Mouse (Mus musculus) heart, postnatal 4 days (tissue): ENCODE results near the gene Adck1. TPM values are rescaled to one million over a fixed set of nuclear protein-coding genes. Genes with fewer than 3 reads are reported as not detected.
"Not testable (repeated sequence)": the region's sequence is repeated elsewhere in the genome, so short reads cannot be mapped to it uniquely, and the experiment has no call there.

Experiments used
- DNase-seq: peaks from one replicate; pipeline ENCODE4 v3.0.0; 2021
- total RNA-seq, 2 experiments: library from RNA; stranded (reverse); gene quantifications; 2 replicates each; pipeline ENCODE4 v1.2.3; 2021

The Adck1 gene
- total RNA-seq = 10 to 100 TPM; 21.6 to 21.9 TPM

DNA sequence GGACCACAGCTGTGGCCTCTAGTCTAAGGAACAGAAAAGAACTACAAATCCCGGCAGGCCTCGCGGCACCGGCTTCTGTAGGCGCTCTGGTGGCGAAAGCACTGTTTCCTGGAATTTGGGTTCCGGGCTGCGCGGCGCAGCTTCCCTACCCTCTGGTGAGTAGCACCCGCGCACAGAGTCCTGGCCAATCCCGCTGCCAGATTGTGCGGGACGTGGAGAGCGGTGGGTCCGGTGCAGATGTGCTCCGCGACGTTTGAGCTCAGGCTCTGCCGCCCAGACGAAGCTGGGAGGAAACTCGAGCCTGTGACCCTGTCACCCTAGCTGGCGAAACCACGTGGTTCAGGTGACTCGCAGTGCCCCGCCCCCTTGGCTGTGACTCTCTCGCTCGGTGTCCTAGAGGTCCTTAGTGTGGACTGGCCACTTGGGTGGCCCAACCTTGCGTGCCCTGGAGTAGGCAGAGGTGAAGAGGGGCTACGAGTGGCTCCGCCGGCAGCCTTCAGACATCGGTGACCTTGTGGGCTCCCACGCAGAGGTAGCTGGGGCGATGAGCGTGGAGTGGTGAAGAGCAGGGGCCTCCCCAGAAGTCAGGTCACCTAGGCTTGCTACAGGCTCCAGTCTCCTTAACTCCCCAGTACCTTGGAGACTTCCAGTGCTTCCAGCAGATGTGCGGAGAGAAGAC is at the start of gene Adck1:
Gene Adck1, plus strand, starts transcription at position 114 of the 679 bp plus-strand sequence.
- DNase-seq = peak; percentile 89

DNA sequence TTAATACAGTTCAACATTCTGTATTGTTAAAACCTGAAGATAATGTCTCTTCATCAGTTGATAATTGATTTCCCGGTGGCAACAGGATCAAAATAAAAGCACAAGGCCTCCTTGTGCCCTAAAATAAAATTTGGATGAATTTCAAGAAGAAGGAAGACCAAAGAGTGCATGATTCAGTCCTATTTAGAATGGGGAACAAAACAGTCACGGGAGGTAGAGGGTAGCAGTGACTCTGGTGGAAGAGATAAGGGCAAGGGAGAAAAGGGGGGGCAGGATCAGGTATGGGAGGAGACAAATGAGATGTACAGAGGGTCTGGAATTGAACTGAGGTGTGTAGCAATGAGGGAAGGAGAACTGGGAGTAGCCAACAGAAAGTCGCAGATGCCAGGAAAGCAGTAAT is 45.8 kb upstream of the Adck1 start:
- DNase-seq = no peak

DNA sequence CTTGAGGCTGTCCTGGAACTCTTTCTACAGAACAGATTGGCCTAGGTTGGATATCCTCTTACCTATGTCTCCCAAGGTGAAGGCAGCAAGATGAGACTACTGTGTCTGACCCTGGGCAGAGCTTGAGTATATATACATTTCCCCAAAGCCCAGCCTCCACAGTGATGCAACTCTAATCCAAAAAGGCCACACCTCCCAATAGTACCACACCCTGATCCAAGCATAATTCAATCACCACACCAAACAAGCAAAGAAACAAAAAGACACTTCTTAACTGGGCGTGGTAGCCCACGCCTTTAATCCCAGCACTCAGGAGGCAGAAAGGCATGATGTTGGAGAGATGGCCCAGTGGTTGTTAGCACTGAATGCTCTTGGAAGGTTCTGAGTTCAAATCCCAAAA is 36.4 kb upstream of the Adck1 start, which contains the start of gene Gm5039:
Gene Gm5039, minus strand, starts transcription at position 101 of the 400 bp plus-strand sequence.
- DNase-seq = not testable (repeated sequence)

DNA sequence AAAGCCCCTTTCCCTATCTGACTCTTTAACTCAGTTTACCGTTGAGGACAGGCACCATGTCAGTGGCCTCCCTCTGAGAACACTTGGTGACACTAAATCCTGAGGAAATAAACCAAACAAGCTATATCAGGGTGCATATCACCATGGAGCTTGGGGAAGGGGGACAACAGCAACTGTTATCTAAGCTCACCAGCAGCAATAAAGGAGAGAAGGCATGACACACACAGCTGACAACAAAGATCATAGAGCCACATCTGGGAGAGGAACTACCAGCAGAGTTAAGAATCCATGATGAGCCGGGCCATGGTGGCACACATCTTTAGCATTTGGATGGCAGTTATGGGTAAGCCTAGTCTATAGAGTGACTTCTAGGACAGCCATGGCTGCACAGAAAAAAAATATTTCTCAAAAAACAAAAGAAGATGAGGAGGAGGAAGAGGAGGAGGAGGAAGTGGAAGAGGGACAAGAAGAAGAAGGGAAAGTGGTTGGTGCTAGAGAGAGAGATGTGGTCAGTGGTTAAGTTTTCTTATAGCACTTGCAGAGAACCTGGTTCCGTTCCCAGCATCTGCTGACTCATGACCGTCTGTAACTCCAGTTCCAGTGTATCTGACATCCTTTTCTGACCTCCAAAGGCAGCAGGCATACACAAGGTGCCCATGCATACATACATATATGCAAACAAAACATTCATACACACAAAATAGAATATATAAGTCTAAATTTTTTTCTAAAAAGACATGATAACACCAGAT is 23.5 kb upstream of the Adck1 start:
- not testable (repeated sequence) for DNase-seq

DNA sequence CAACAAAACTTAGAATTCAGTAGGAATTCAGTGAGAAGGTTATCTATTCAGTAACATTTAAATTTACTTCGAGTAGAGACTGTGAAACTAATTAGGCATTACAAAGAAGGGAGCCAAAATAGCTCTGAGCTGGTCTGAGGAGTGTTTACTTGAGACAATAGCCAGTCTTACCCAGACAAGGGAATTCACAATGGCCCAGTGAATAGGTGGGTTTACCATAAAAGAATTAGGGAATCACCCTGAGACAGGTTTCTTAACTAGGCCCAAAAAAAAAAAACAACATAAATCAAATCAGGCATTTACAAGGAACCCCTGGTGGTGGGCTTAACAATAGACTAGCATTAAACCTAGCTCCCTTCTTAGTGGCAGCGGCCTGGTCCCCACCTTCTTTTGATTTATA is 19.1 kb upstream of the Adck1 start:
- DNase-seq = not testable (repeated sequence)

DNA sequence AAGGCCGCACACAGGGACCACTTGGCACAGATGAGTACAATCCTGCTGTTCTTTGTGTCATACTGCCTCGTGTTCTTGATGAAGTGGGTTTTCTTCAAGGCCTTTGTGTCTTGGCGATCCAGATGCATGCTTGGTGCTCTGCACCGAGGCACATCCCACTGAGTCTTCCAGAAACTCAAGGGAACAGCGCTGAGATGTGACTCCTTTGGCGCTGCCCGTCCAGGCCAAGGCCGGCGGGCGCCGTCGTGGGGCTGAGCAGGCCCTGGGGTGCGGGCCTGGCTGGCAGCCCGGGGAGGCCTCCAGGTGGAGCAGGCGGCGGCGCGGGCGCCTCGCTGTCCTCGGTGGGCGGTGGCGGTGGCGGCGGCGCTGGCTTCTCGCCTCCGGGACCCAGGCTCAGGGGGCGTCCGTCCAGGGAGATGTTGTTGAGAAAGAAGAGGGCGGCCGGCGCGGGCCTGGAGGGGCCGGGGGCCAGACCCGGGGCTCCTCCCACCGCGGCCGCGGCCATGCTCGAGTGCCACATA is 6.1 kb upstream of the Adck1 start:
- no peak for DNase-seq

DNA sequence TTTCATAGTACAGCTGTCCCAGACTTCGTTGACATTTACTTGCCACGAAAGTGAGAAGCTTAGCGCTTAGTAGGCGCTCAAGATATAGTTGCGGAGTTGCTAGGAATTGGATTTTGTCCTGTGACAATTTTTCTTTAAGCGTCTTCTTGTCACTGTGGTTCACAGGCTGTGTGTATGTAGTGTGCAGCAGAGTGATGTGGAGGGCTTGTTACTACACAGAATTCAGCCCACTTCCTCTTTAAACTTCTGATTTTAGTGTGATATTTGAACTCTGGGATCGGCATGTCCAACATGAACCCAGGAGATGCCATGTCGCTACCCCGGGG is 729 bp downstream of the Adck1 start:
- DNase-seq = no peak

DNA sequence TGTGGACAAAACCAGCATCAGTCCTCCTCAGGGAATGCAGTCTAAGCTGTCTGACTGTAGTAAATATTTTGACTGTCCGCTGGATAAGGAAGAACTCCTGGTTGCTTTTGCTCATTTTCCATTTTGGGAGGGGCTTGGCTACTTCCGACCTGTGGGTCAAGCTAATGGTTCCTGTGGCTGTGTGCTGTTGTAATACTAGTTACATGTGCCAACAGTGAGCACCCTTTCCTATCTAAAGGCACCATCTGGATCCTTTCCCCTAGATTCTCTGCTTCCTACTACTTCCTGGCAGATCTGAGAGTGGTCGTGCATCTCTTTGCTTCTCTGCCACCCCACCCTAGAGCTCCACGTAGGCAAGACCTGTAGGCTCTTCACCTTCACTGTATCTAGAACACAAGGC is 7.3 kb downstream of the Adck1 start:
- no peak for DNase-seq

DNA sequence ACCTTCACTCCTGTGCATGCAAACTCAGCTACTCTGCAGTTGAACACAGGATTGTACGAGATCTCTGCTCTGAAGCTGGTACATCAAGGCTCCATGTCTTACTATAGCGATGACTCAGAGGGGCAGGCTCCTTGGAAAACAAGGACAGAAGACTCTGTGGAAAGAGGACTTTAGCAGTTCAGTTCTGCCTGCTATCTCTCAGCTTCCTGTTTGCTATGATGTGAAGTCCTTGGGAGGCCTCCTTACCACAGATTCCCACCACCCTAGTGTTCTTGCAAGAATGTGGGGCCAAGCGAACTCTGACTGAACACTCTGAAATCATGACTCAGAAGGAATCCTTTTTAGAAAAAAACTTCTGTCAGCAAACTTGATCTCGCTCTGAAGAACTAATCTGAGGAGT is 8.3 kb downstream of the Adck1 start:
- no peak for DNase-seq

DNA sequence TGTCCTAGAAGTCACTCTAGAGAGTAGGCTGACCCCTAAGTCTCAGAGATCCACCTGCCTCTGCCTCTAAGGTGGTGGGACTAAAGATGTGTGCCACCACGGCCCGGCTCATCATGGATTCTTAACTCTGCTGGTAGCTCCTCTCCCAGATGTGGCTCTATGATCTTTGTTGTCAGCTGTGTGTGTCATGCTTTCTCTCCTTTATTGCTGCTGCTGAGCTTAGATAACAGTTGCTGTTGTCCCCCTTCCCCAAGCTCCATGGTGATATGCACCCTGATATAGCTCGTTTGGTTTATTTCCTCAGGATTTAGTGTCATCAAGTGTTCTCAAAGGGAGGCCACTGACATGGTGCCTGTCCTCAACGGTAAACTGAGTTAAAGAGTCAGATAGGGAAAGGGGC is 9.3 kb downstream of the Adck1 start:
- not testable (repeated sequence) for DNase-seq

DNA sequence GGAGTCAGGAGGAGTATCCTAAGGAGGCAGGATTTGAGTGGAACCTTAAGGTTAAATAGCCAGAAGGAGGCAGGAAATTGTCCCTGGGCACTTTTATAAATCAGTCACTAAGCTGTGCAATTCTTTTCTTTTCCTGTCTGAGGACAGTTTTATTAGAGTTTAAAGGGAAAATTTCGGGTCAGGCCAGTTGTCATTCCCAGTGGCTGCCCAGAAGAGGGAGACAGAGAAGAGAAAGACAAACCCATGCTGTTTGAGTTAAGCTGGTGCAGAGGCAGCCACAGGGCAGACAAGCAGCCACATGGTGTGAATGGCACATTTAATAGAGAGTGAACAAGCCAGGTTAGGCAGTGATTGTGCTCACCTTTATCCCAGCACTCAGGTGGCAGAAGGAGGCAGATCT is 10.0 kb downstream of the Adck1 start:
- DNase-seq = not testable (repeated sequence)

DNA sequence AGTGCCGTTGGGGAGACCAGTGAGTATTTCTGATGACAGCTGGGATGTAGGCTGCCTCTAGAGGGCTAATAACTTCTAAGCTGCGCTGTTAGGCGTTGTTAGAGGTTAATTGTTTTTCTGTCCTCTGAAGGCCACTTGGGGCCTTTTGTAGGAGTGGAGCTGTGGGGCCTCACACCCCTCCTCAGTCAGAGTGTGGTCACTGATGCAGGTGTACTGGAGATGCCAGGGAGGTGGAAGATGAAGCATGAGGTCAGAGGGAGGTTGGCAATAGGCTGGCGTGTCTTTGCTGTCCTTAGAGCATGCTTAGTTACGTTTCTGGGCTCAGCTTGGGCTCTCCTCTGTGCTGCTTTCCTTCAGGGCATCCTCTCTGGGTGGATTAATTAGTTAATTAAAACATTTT is 11.7 kb downstream of the Adck1 start:
- no peak for DNase-seq

DNA sequence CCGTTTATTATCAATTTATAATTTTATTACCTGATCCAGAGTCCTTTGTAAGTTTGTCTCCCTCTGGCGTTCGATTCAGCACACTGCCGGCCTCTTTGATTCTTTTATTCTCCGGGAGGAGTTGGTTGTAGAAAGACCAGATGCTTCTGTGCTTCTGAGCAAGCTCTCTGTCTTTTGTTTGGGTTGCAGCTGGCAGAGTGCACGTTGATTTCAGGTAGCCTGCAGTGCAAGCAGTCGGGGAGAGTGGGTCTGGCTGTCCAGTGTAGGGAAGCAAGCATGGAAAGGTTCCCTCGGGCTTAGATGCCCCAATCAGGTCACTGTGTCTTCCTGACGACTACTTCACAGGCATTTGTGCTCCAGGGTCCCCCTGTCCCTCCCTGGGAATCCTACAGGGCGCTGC is 16.5 kb downstream of the Adck1 start:
- DNase-seq = peak; percentile 20

DNA sequence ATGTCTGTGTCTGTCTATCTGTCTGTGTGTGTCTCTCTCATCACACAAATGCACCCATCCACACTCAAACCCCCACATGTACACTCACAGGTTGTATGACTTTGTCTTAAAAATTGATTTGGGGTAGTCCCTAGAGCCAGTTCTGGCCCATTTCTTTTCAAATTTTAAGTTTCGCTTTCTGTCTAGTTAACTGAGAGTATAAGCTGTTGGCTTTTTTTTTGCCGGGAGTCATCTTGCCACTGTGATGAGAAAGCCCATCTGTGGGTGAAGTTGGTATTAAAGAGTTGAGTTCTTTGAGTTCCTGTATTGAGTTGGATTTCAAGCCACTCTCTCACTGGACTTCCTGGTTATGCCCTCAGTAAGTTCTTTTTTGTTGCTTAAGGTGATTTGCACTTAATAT is 17.9 kb downstream of the Adck1 start:
- DNase-seq = no peak

DNA sequence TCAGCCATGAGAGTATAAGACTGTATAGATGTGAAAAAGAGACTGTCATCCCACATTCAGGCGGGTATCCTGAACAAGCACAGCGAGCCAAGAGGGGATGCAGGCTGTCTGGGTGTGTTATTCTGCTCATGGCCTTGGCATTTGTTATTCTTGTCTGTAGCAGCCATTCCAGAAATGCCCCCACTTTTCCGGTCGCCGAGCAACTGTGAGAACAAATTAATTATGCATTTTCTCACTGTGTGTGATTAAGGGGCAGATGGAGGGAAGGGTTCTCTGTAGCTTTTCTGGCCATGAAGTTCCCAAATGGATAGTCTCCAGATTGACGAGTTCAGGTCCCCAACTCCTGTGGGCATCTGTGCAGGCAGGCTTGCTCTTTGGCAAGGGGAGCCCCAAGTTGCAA is 28.5 kb downstream of the Adck1 start:
- no peak for DNase-seq

DNA sequence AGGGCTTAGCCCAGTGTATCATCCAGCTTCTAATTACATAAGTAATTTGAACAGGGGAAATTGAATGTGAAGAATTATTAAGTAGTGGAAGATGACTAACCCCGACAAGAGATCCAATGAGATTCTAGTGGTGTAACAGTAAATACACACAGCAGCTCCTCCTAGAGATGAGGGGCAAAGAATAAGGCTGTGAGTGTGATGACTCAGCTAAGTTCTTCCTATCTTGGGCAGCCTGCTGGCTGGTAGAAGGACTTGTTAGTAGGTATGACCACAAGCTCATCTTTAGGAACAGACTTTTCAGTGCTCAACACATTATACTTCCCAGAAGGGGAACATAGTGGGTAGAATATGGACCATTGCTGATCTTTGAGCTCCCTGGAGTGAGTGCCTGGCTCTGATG is 38.3 kb downstream of the Adck1 start:
- no peak for DNase-seq

DNA sequence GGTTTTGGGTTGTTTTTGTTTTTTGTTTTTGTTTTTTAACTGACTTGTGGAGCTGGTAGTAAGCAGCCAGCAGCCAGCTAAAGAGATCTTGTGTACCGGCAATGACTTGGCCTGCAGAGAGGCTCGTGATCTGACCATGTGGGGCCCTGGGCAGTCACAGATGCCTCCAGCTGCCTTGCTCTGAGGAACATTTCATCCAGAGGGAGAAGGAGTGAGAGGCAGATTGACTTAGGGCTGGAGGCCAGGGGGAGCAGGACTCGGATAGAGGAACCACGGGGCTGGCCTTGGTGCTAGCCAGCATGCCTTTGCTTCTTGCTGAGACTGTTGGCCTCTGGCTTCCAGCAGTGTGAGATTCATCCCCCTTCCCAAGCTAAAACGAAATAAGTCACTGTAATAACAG is 43.2 kb downstream of the Adck1 start:
- DNase-seq = peak; percentile 40

DNA sequence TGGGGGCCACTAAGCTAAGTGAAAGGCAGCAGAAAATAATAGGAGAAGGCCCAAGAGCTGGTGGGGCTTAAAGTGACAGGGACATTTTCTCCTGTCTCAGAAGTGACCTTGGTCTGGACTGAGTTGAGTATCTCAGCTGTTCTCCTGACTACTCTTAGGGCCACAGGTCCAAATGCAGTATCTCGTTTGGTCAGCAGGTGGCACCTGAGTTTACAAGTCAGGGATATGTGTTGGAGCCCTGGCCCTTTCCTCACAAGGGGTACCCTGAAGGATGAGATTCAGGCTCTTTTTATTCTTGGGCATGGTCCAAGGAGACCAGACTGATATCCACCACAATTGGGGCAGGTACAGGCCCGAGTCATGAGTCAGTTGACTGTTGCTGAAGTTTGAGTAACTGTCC is 44.8 kb downstream of the Adck1 start:
- peak; percentile 73 for DNase-seq

DNA sequence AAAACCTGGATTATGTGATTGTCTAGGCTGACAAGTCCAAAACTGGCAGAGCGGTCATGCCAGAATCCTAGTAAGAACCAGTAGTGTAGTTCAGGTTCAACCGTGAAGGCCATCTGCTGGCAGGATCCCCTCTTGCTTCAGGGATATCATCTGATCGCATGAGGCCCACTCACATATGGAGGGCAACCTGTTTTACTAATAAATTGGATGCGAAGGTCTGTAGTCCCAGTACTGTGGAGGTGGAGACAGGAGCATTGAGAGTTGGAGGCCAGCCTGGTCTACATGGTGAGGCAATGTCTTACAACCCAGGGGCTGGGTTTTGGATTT is 47.6 kb downstream of the Adck1 start:
- no peak for DNase-seq

DNA sequence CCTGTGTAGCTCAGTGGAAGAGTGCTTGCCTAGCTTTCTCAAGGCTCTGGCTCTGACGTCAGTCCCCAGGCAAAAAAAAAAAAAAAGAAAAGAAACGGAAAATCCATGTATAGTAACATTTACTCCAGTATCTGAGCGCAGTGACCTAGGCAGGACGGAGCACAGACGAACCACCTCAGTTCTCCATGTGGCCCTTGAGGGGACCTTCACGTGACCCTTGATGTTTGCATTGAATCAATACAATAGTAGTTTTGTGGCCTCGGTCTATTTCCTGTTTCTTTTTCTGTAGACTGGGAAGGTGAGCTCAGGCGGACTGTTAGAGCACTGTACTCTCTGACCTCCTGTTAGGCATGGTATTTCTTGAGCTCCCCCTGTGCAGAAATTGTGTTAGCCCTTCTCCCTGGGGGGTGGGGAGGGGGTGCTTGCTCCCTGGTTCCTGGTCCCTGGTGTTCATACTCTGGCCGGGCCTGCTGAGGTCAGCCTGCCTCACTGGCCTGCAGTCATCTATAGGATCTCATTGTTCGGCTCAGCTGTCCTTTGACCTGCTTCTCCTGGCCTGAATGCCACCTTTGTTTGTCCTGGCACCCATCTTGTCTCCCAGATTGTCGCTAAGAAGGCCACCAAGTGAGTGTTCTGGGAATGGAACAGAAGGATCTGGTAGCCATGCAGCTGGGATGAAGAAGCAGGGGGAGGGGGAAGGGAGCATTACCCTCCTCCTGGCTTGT is 48.1 kb downstream of the Adck1 start:
- DNase-seq = no peak

DNA sequence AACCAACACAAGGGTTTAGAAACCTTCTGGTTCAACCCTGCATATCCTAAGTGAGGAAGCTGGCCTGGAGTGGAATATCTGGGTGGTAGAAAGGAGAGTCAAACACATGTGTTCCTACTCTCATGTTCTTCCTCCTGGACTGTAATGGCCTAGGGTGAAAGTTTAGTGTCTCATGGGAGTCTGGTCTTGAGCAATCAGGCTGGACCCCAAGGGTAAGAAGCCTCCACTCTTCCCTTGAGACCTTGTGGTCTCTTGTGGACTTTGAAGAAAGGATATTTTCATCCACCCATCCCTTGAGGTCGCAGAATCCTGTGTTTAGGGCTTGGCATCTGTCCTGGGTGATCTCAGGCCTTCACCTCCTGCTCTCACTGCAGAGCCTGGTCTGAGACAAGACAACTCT is 52.9 kb downstream of the Adck1 start:
- DNase-seq = no peak

DNA sequence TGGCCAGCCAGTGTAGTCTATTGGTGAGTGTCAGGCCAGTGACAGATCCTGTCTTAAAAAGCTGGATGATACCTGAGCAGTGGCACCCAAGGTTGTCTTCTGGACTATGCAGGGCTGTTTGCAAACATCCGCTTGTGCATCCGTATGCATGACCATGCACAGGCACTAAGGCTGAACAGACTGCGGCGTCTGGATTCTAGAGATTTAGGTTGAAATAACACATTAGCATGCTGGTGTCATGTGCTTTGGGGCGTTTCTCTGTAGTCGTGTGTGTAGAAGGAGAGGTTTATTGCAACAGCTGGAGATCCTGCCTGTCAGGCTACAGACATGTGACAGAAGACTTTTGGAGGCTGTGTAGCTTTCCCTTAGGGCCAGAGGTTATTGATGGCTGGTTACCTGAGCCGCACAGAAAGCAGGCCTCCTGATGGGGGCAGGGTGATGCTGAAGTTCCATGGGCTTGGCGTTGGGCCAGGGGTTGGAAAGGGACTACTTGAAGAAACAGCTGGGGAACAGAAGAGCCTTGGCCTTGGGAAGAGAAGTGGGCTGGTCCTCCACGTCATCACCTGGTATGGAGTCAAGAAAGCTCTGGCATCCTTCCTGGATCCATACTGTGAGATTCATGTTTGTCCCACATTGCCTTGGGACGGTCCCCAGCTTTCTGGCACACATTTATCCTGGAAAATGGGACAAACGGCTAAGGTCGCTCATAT is 59.7 kb downstream of the Adck1 start:
- DNase-seq = peak; percentile 53

DNA sequence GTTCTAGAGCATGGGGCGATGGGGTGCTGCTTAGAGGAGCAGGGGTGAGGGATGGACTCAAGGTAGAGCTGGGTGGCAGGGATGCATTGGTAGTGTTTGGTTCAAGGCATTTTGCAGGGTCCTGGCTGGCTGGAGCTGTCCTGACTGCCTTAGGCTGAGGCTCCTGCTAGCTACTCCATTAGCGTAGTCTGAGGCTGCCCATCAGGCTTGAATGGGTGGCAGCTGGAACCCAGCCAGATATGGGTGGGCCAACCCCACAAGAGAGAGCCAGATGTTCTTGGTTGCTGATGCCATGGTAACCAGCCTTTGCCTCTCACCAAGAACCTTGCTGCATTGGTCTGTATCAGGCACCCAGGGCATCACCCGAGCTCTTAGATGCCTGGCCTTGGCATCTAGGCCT is 66.6 kb downstream of the Adck1 start:
- no peak for DNase-seq
